Mouse (Mus musculus) kidney, postnatal 0 days (tissue): ENCODE measurements around the gene Zbtb22. TPM values are rescaled to one million over a fixed set of nuclear protein-coding genes. Genes with fewer than 3 reads are reported as not detected.

Source experiments
- ATAC-seq: fragments of 200-750 bp; cut with Nextera tagmentation; replicated peaks from 2 replicates; pipeline ENCODE4 v1.8.0; 2017; ENCODE audit warnings: low read depth, moderate number of reproducible peaks, moderate TSS enrichment, moderate library complexity; ENCODE audit not compliant: low FRiP score
- DNase-seq: peaks from one replicate; pipeline ENCODE4 v3.0.0-alpha.2; 2016; ENCODE audit warnings: low spot score
- H3K27ac ChIP-seq: fragments of 300-500 bp; sonication (generic); 2 replicates; pipeline ENCODE4 v1.5.1; 2014; ENCODE audit warnings: mild to moderate bottlenecking
- H3K27me3 ChIP-seq: fragments of 300-500 bp; sonication (generic); 2 replicates; pipeline ENCODE4 v1.6.1; 2014; ENCODE audit warnings: low read length, mixed read lengths; ENCODE audit not compliant: insufficient read depth
- H3K36me3 ChIP-seq: fragments of 300-500 bp; sonication (generic); 2 replicates; pipeline ENCODE4 v1.6.1; 2014; ENCODE audit warnings: low read length, mixed read lengths; ENCODE audit not compliant: insufficient read depth
- H3K4me1 ChIP-seq: fragments of 300-500 bp; sonication (generic); replicated peaks from 2 replicates; pipeline ENCODE4 v1.6.1; 2014; ENCODE audit warnings: antibody characterized with exemption, low read length, mixed read lengths; ENCODE audit not compliant: insufficient read depth
- H3K4me2 ChIP-seq: fragments of 300-500 bp; sonication (generic); 2 replicates; pipeline ENCODE4 v1.6.1; 2014; ENCODE audit warnings: mild to moderate bottlenecking, low read length, moderate library complexity, mixed read lengths
- H3K4me3 ChIP-seq: fragments of 300-500 bp; sonication (generic); replicated peaks from 2 replicates; pipeline ENCODE4 v1.5.1; 2014; ENCODE audit warnings: low read depth, low read length
- H3K9ac ChIP-seq: fragments of 300-500 bp; sonication (generic); 2 replicates; pipeline ENCODE4 v1.6.1; 2014; ENCODE audit warnings: low read depth, low read length
- H3K9me3 ChIP-seq: fragments of 300-500 bp; sonication (generic); replicated peaks from 2 replicates; pipeline ENCODE4 v1.6.1; 2016; ENCODE audit warnings: low read length, inconsistent platforms, mixed read lengths
- CTCF ChIP-seq: IDR thresholded peaks from 2 replicates; pipeline ENCODE4 v1.5.1; 2016; ENCODE audit warnings: antibody characterized with exemption, low read depth, mild to moderate bottlenecking, moderate library complexity
- WGBS: fragments of 180-500 bp; shearing (Covaris S2); extraction: QIAGEN DNeasy Blood & Tissue Kit; methylation state at CpG from one replicate; pipeline ENCODE4 v1.1.7; 2014; 5-methylcytosine and 5-hydroxymethylcytosine counted together
- polyA plus RNA-seq: library from polyadenylated mRNA; unstranded; fragments of >200 nt; fragmentation: Nextera tagmentation; extraction: Ambion mirVana; gene quantifications from 2 replicates; pipeline ENCODE4 v1.2.1, GENCODE M21; 2015

The Zbtb22 gene
- polyA plus RNA-seq, 1 experiment from 2014 or later, result 19.8 TPM

DNA sequence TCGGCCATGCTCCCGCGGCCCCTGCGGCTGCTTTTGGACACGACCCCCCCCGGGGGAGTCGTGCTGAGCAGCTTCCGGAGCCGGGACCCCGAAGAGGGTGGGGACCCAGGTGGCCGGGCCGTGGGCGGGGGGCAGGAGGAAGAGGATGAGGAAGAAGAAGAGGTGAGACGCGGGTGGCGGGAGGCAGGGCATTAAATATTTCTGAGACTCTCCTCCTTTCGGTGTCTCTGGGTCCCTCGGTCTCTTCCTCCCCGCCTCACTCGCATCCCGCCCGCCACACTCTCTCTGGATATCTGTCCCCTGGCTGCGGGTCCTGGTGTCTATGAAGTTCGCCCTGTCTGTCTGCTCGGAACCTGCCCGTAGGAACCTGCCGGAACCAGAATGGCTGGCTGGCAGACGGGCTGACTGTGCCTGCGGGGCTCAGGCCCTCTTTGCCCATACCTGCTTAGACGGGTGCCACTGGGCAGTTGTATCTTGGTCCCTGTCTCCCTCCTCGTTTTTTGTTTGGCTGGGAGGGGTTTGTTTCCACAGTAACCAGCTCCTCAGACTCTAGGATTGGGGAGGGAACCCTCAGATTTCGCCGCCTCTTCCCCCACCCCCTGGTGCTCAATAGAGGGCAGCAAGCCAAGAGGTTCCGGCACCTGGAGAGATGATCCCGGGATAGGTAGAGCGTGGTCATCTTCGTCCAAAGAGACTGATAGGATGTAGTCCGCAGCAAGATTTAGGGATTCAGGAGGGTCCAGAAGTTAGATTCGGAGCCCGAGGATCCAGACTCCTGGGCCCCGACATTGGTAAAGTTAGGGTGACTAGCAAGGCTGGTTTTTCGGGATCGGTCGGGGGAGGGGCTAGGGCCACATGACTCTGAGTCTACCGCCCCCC is 14.8 kb downstream of the Zbtb22 start:
- peak overlapping the region; percentile 85 for H3K27ac ChIP-seq
- H3K4me2 ChIP-seq, result peak overlapping the region; percentile 100
- DNase-seq (peak; percentile 41), ATAC-seq (0 out of 2 replicates have a peak, but pooled peaks have one; percentile 5)
- H3K4me1 ChIP-seq, result peaks cover 3% of the 10 kb centered on the region; the same call in 1 of the 2 replicates
- peak overlapping the region; percentile 82 for H3K4me3 ChIP-seq
- WGBS, result 1% methylated on average over 39 of the region's 45 CpGs
- TF ChIP-seq CTCF, result no peak; the same call in 1 of the 2 replicates
- peak overlapping the region; percentile 79 for H3K9ac ChIP-seq
- no peaks in the 10 kb centered on the region for H3K27me3 ChIP-seq
- H3K36me3 ChIP-seq, result peaks cover 13% of the 10 kb centered on the region
- H3K9me3 ChIP-seq, result no peaks in the 10 kb centered on the region

DNA sequence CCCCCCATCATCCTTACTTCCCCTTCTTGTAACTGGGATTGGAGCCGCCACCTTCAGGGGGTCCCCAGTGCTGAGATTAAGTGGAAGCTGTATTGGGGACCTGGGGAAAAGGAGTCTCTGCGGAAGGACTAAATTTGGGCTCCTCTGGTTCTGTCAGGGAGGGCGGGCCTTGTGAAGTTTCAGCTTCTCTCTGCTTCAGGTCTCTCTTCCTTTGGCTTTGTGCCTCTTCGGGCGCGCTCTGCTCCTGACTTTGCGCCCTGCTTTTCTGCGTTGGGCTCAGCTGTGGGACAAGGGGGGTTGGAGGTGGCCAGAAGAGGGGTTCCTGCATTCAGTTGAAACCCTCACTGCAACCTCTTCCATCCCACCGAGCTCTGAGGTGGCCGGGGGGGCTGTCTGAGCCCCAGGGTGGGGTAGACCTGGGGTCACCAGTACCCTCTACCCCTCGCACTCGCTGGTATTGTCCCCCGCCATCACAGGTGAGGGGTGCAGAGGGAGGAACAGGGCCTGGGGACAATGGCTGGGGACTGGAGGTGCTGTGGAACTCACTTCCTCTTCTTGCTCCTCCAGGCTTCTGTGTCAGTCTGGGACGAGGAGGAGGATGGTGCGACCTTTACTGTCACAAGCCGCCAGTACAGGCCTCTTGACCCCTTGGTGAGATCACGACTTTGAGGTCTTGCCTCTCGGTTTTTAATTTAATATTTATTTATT is 15.6 kb downstream of the Zbtb22 start:
- TF ChIP-seq CTCF, result no peak
- ATAC-seq, result no peak
- peak overlapping the region; percentile 79 for H3K9ac ChIP-seq
- 44% methylated on average over 18 of the region's 18 CpGs for WGBS
- 0 out of 2 replicates have a peak overlapping the region, but pooled peaks have one; percentile 4 for H3K27ac ChIP-seq
- H3K27me3 ChIP-seq, result no peaks in the 10 kb centered on the region
- peak overlapping the region; percentile 100 for H3K4me2 ChIP-seq
- peak overlapping the region; percentile 82 for H3K4me3 ChIP-seq
- no peak for DNase-seq
- peaks cover 3% of the 10 kb centered on the region; the same call in 1 of the 2 replicates for H3K4me1 ChIP-seq
- H3K36me3 ChIP-seq, result peaks cover 18% of the 10 kb centered on the region
- no peaks in the 10 kb centered on the region for H3K9me3 ChIP-seq

GRCm38 (mm10) chr17:33931947-33932346 is 16.2 kb downstream of the Zbtb22 start:
- Histone ChIP-seq H3K4me1 (peaks cover 3% of the 10 kb centered on the region; the same call in 1 of the 2 replicates), H3K4me3 (no peak overlapping the region), H3K9me3 (no peaks in the 10 kb centered on the region), H3K9ac (no peak overlapping the region), H3K4me2 (no peak overlapping the region), H3K27me3 (no peaks in the 10 kb centered on the region), H3K27ac (no peak overlapping the region), H3K36me3 (peaks cover 16% of the 10 kb centered on the region)
- DNase-seq, result no peak
- TF ChIP-seq CTCF, result no peak
- ATAC-seq, result no peak
- 91% methylated on average over 11 of the region's 11 CpGs for WGBS

- 90% methylated on average over 14 of the region's 14 CpGs for WGBS
- Histone ChIP-seq H3K27ac (no peak overlapping the region), H3K36me3 (peaks cover 21% of the 10 kb centered on the region), H3K9me3 (no peaks in the 10 kb centered on the region), H3K4me3 (no peak overlapping the region), H3K27me3 (no peaks in the 10 kb centered on the region), H3K4me2 (no peak overlapping the region), H3K4me1 (peaks cover 3% of the 10 kb centered on the region; the same call in 1 of the 2 replicates), H3K9ac (no peak overlapping the region)
- no peak for TF ChIP-seq CTCF
- DNase-seq, result no peak
- no peak for ATAC-seq
Measured at GRCm38 (mm10) chr17:33932448-33932847, 16.7 kb downstream of the Zbtb22 start.

DNA sequence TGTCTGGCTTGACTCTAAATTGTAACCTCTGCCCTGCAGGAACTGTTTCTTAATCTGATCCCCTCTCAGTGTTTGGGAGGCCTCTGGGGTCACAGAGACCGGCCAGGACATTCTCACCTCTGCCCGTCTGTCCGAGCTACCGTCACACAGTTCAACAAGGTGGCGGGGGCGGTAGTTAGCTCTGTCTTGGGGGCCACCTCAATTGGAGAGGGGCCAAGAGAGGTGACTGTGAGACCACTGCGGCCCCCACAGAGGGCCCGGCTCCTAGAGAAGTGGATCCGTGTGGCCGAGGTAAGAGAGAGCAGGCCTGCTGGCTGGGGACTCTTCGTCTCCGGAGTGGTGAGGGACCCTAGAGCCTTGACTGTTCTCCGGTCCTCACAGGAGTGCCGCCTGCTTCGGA is 17.3 kb downstream of the Zbtb22 start:
- 90% methylated on average over 15 of the region's 15 CpGs for WGBS
- DNase-seq, result no peak
- peaks cover 3% of the 10 kb centered on the region; the same call in 1 of the 2 replicates for H3K4me1 ChIP-seq
- no peaks in the 10 kb centered on the region for H3K27me3 ChIP-seq
- H3K9ac ChIP-seq, result no peak overlapping the region
- H3K9me3 ChIP-seq, result no peaks in the 10 kb centered on the region
- H3K4me2 ChIP-seq, result no peak overlapping the region
- ATAC-seq, result no peak
- TF ChIP-seq CTCF, result no peak
- H3K4me3 ChIP-seq, result no peak overlapping the region
- H3K36me3 ChIP-seq, result peaks cover 24% of the 10 kb centered on the region
- H3K27ac ChIP-seq, result no peak overlapping the region

- WGBS, result 80% methylated on average over 20 of the region's 21 CpGs
- no peak for TF ChIP-seq CTCF
- Histone ChIP-seq H3K4me3 (no peak overlapping the region), H3K36me3 (peaks cover 24% of the 10 kb centered on the region), H3K27me3 (no peaks in the 10 kb centered on the region), H3K9me3 (no peaks in the 10 kb centered on the region), H3K4me2 (no peak overlapping the region), H3K4me1 (peaks cover under 1% of the 10 kb centered on the region; the same call in 1 of the 2 replicates), H3K9ac (no peak overlapping the region), H3K27ac (no peak overlapping the region)
- DNase-seq (no peak), ATAC-seq (no peak)
Measured at GRCm38 (mm10) chr17:33935422-33936055, 19.8 kb downstream of the Zbtb22 start.
